ENCODE assay signal across 18 mouse cellular contexts in the genomic region with DNA sequence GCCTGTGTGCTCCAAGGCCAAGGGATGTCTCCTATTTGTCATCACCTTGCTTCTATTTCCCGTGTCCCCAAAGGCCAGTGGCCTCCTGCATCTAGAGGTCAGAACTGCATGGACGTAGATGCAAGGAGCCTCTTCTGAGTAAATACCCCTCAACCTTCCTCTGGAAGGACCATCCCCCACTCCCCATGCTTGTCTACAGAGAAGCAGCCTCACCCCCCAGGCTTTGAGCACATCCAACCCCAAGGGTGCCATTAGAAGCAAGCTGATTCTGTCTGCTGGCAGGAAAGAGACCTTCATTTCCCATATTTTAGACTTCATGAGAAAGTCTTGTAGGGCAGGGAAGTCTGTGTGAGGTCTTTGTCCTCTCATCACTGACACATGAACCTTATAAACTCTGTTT.
DNase-seq lines count a peak whose midpoint lies in the region; ATAC-seq and TF ChIP-seq lines count a peak whose summit lies in the region.
"Had no signal": no experiment of that assay in that cellular context is flagged by ENCODE, and none has a peak within 500 bp of the region (broad histone marks: within the 10 kb centered on the region; RNA-seq: fewer than 3 reads in every experiment).

No protein-coding gene starts in this region.

- no peaks in the 10 kb centered on the region for H3K4me1 ChIP-seq in lung, embryonic 14.5 days (ENCODE audit: insufficient read depth)
- no peaks in the 10 kb centered on the region for H3K4me1 ChIP-seq in lung, postnatal 0 days (ENCODE audit: insufficient read depth, low read depth, low read length)
- peaks cover 2% of the 10 kb centered on the region; the same call in 1 of the 2 replicates for H3K4me1 ChIP-seq in embryonic facial prominence, embryonic 14.5 days (ENCODE audit: control insufficient read depth, insufficient read depth, low read length)
- H3K4me1 ChIP-seq in embryonic facial prominence, embryonic 15.5 days: peaks cover 11% of the 10 kb centered on the region
- H3K4me1 ChIP-seq: forebrain, embryonic 13.5 days; forebrain, embryonic 15.5 days had no signal

- no peaks in the 10 kb centered on the region for H3K27me3 ChIP-seq in lung, embryonic 14.5 days (ENCODE audit: insufficient read depth, low read length)
- H3K27me3 ChIP-seq in lung, postnatal 0 days (replicated peaks; ENCODE audit: insufficient read depth, low read length): no peaks in the 10 kb centered on the region
- H3K27me3 ChIP-seq in embryonic facial prominence, embryonic 14.5 days (replicated peaks; ENCODE audit: control insufficient read depth, insufficient read depth, low read length): no peaks in the 10 kb centered on the region; the same call in 1 of the 2 replicates
- H3K27me3 ChIP-seq in embryonic facial prominence, embryonic 15.5 days: 0 out of 2 replicates have a peak, but pooled peaks cover 4% of the 10 kb centered on the region
- H3K27me3 ChIP-seq: forebrain, embryonic 13.5 days; forebrain, embryonic 15.5 days had no signal

- H3K4me2 ChIP-seq in lung, embryonic 14.5 days: no peak overlapping the region
- H3K4me2 ChIP-seq in lung, postnatal 0 days (replicated peaks; ENCODE audit: low read depth, low read length): no peak overlapping the region
- no peak overlapping the region for H3K4me2 ChIP-seq in embryonic facial prominence, embryonic 14.5 days (ENCODE audit: low read depth, low read length)
- peak overlapping the region; percentile 17; the same call in 1 of the 2 replicates for H3K4me2 ChIP-seq in embryonic facial prominence, embryonic 15.5 days (replicated peaks)
- H3K4me2 ChIP-seq: forebrain, embryonic 13.5 days; forebrain, embryonic 15.5 days had no signal

- 40% methylated on average over 2 of the region's 2 CpGs for whole genome bisulfite sequencing in lung, embryonic 14.5 days
- WGBS in lung, postnatal 0 days: 53% methylated on average over 2 of the region's 2 CpGs
- 53% methylated on average over 2 of the region's 2 CpGs for WGBS in embryonic facial prominence, embryonic 14.5 days
- WGBS in embryonic facial prominence, embryonic 15.5 days: 38% methylated on average over 2 of the region's 2 CpGs

- ATAC-seq in lung, embryonic 14.5 days (ENCODE audit: insufficient read depth): no peak
- no peak for ATAC-seq in lung, postnatal 0 days
- ATAC-seq in embryonic facial prominence, embryonic 14.5 days (ENCODE audit: low read depth): peak; percentile 71
- ATAC-seq in embryonic facial prominence, embryonic 15.5 days (ENCODE audit: insufficient number of reproducible peaks, low FRiP score, low TSS enrichment, low read depth): peak; percentile 47; the same call in 1 of the 2 replicates
- ATAC-seq: forebrain, embryonic 13.5 days; forebrain, embryonic 15.5 days had no signal

- TF ChIP-seq CTCF in lung, embryonic 14.5 days (IDR thresholded peaks at IDR 0.05; ENCODE audit: low read depth): no peak
- no peak for TF ChIP-seq CTCF in lung, postnatal 0 days (IDR thresholded peaks at IDR 0.05)

- TF ChIP-seq EP300 in lung, postnatal 0 days (IDR thresholded peaks at IDR 0.05): no peak

- H3K36me3 ChIP-seq in lung, embryonic 14.5 days (ENCODE audit: insufficient read depth): no peaks in the 10 kb centered on the region
- H3K36me3 ChIP-seq in lung, postnatal 0 days (ENCODE audit: insufficient read depth, low read length): no peaks in the 10 kb centered on the region
- H3K36me3 ChIP-seq in embryonic facial prominence, embryonic 14.5 days (ENCODE audit: control insufficient read depth, insufficient read depth, low read length): no peaks in the 10 kb centered on the region
- no peaks in the 10 kb centered on the region for H3K36me3 ChIP-seq in embryonic facial prominence, embryonic 15.5 days
- H3K36me3 ChIP-seq: forebrain, embryonic 15.5 days had no signal

- no peak overlapping the region for H3K27ac ChIP-seq in lung, embryonic 14.5 days (ENCODE audit: low read depth)
- no peak overlapping the region for H3K27ac ChIP-seq in lung, postnatal 0 days (ENCODE audit: low read length)
- H3K27ac ChIP-seq in embryonic facial prominence, embryonic 14.5 days (replicated peaks; ENCODE audit: low read depth, low read length): 0 out of 2 replicates have a peak overlapping the region, but pooled peaks have one; percentile 13
- H3K27ac ChIP-seq in embryonic facial prominence, embryonic 15.5 days (replicated peaks): peak overlapping the region; percentile 40; the same call in 1 of the 2 replicates
- H3K27ac ChIP-seq: forebrain, embryonic 13.5 days; forebrain, embryonic 15.5 days had no signal

- H3K9ac ChIP-seq in lung, embryonic 14.5 days: no peak overlapping the region
- no peak overlapping the region for H3K9ac ChIP-seq in lung, postnatal 0 days (replicated peaks; ENCODE audit: low read depth)
- no peak overlapping the region for H3K9ac ChIP-seq in embryonic facial prominence, embryonic 14.5 days (ENCODE audit: low read depth, low read length)
- no peak overlapping the region for H3K9ac ChIP-seq in embryonic facial prominence, embryonic 15.5 days
- H3K9ac ChIP-seq: forebrain, embryonic 13.5 days; forebrain, embryonic 15.5 days; forebrain, postnatal 0 days had no signal

- no peaks in the 10 kb centered on the region for H3K9me3 ChIP-seq in lung, embryonic 14.5 days (ENCODE audit: low read depth, low read length)
- H3K9me3 ChIP-seq in lung, postnatal 0 days (ENCODE audit: low read length): no peaks in the 10 kb centered on the region
- H3K9me3 ChIP-seq in embryonic facial prominence, embryonic 14.5 days (ENCODE audit: control insufficient read depth, low read length): no peaks in the 10 kb centered on the region
- no peaks in the 10 kb centered on the region for H3K9me3 ChIP-seq in embryonic facial prominence, embryonic 15.5 days (replicated peaks)
- H3K9me3 ChIP-seq: forebrain, embryonic 13.5 days; forebrain, embryonic 15.5 days had no signal

- DNase-seq in lung, embryonic 14.5 days: peak; percentile 19
- DNase-seq in lung, postnatal 0 days (ENCODE audit: low spot score): no peak
- peak; percentile 8 for DNase-seq in lung, postnatal 10 days
- DNase-seq in lung, postnatal 25 days (ENCODE audit: low spot score): no peak
- peak; percentile 56 for DNase-seq in embryonic facial prominence, embryonic 14.5 days (ENCODE audit: low spot score)
- no peak for DNase-seq in adrenal gland, postnatal 14 days
- DNase-seq: adrenal gland, adult 2 months; adrenal gland, postnatal 10 days; adrenal gland, postnatal 36 days; cerebellum, adult 11-12 months; cerebellum, adult 2 months; cerebellum, adult 9-10 months; cerebellum, postnatal 10 days; cerebellum, postnatal 25 days had no signal

- H3K4me3 ChIP-seq in lung, embryonic 14.5 days (ENCODE audit: low read depth, low read length): no peak overlapping the region
- no peak overlapping the region for H3K4me3 ChIP-seq in lung, postnatal 0 days (ENCODE audit: low read depth, low read length)
- no peak overlapping the region for H3K4me3 ChIP-seq in embryonic facial prominence, embryonic 14.5 days (ENCODE audit: low read depth, low read length)
- no peak overlapping the region for H3K4me3 ChIP-seq in embryonic facial prominence, embryonic 15.5 days (replicated peaks)
- H3K4me3 ChIP-seq: forebrain, embryonic 13.5 days; forebrain, embryonic 15.5 days had no signal

Comparison
In these comparisons a context has a peak if more than half of its experiments do, and no peak if none do; other contexts are left out.
1. DNase-seq: peak in lung, embryonic 14.5 days (single experiment), lung, postnatal 10 days (single experiment) and embryonic facial prominence, embryonic 14.5 days (single experiment); none in lung, postnatal 0 days (single experiment), lung, postnatal 25 days (single experiment) and adrenal gland, postnatal 14 days (single experiment).
2. ATAC-seq: peak in embryonic facial prominence, embryonic 14.5 days (single experiment) and embryonic facial prominence, embryonic 15.5 days (single experiment); none in lung, embryonic 14.5 days (single experiment) and lung, postnatal 0 days (single experiment).
3. H3K27ac ChIP-seq: peak in embryonic facial prominence, embryonic 14.5 days (single experiment) and embryonic facial prominence, embryonic 15.5 days (single experiment); none in lung, embryonic 14.5 days (single experiment) and lung, postnatal 0 days (single experiment).